Mouse (Mus musculus) testis, postnatal 10 days (tissue): ENCODE measurements at regions not wholly inside any gene's neighbourhood (a gene's known extent, or its start where the extent isn't known, plus 50 kb on each side); places are given as distances from the start of the nearest gene placed in this dataset.

ENCODE experiments used
- DNase-seq: peaks from one replicate; pipeline ENCODE4 v3.0.0; 2021; ENCODE audit warnings: low spot score

- no peak for DNase-seq
These were observed 180.5 kb upstream of the Dlk1 start for GRCm38 (mm10) chr12:109272101-109272500.

- no peak for DNase-seq
These were observed 137.8 kb upstream of the Dlk1 start for GRCm38 (mm10) chr12:109314850-109315249.

GRCm38 (mm10) chr12:109325986-109326385, 126.6 kb upstream of the Dlk1 start:
- DNase-seq, result no peak

- no peak for DNase-seq
These were observed 81.3 kb upstream of the Dlk1 start for GRCm38 (mm10) chr12:109371327-109371726.

- no peak for DNase-seq
These were observed 66.8 kb upstream of the Dlk1 start for GRCm38 (mm10) chr12:109385794-109386193.

GRCm38 (mm10) chr12:109388791-109389190, 63.8 kb upstream of the Dlk1 start:
- DNase-seq, result peak; percentile 40

- DNase-seq, result peak; percentile 34
These were observed 62.2 kb upstream of the Dlk1 start for GRCm38 (mm10) chr12:109390388-109390920.

GRCm38 (mm10) chr12:109390978-109391377, 61.6 kb upstream of the Dlk1 start:
- no peak for DNase-seq

GRCm38 (mm10) chr12:109393326-109393725, 59.3 kb upstream of the Dlk1 start:
- DNase-seq, result no peak

GRCm38 (mm10) chr12:109393795-109394194, 58.8 kb upstream of the Dlk1 start:
- peak; percentile 94 for DNase-seq

GRCm38 (mm10) chr12:109394396-109394795, 58.2 kb upstream of the Dlk1 start:
- DNase-seq, result no peak

GRCm38 (mm10) chr12:109396614-109397013, 56.0 kb upstream of the Dlk1 start:
- DNase-seq, result no peak

GRCm38 (mm10) chr12:109397175-109398058, 55.2 kb upstream of the Dlk1 start:
- no peak for DNase-seq

- DNase-seq, result no peak
These were observed 54.1 kb upstream of the Dlk1 start for GRCm38 (mm10) chr12:109398473-109398872.

- no peak for DNase-seq
These were observed 53.7 kb upstream of the Dlk1 start for GRCm38 (mm10) chr12:109398951-109399350.

GRCm38 (mm10) chr12:109399591-109399990, 53.0 kb upstream of the Dlk1 start:
- DNase-seq, result peak; percentile 68

- DNase-seq, result no peak
These were observed 52.6 kb upstream of the Dlk1 start for GRCm38 (mm10) chr12:109400041-109400440.

GRCm38 (mm10) chr12:109400936-109401586, 51.6 kb upstream of the Dlk1 start:
- peak; percentile 73 for DNase-seq

GRCm38 (mm10) chr12:109401696-109402095, 50.9 kb upstream of the Dlk1 start:
- no peak for DNase-seq

GRCm38 (mm10) chr12:109402226-109402625, 50.4 kb upstream of the Dlk1 start:
- peak; percentile 74 for DNase-seq
